Mouse (Mus musculus) limb, embryonic 11.5 days (tissue): ENCODE results near the gene Ugt1a7c. TPM values are rescaled to one million over a fixed set of nuclear protein-coding genes. Genes with fewer than 3 reads are reported as not detected.

Experiments
- ATAC-seq: fragments of 200-750 bp; cut with Nextera tagmentation; 2 replicates; pipeline ENCODE4 v1.8.0; 2017; ENCODE audit warnings: low read depth; ENCODE audit not compliant: insufficient number of reproducible peaks, low FRiP score, low TSS enrichment
- DNase-seq: peaks from one replicate; pipeline ENCODE4 v3.0.0-alpha.2; 2015; ENCODE audit warnings: low spot score
- H3K27ac ChIP-seq: fragments of 300-500 bp; sonication (generic); replicated peaks from 2 replicates; pipeline ENCODE4 v1.5.1; 2014; ENCODE audit warnings: low read depth, mild to moderate bottlenecking, low read length
- H3K27me3 ChIP-seq: fragments of 300-500 bp; sonication (generic); 2 replicates; pipeline ENCODE4 v1.6.1; 2014; ENCODE audit warnings: mild to moderate bottlenecking, low read length, mixed read lengths; ENCODE audit not compliant: control insufficient read depth, insufficient read depth
- H3K36me3 ChIP-seq: fragments of 300-500 bp; sonication (generic); 2 replicates; pipeline ENCODE4 v1.6.1; 2014; ENCODE audit warnings: mild to moderate bottlenecking, low read length, moderate library complexity, mixed read lengths; ENCODE audit not compliant: control insufficient read depth, insufficient read depth
- H3K4me1 ChIP-seq: fragments of 300-500 bp; sonication (generic); 2 replicates; pipeline ENCODE4 v1.6.1; 2014; ENCODE audit warnings: low read length, mixed read lengths; ENCODE audit not compliant: control insufficient read depth, insufficient read depth
- H3K4me2 ChIP-seq: fragments of 300-500 bp; sonication (generic); 2 replicates; pipeline ENCODE4 v1.6.1; 2014; ENCODE audit warnings: low read depth, mild to moderate bottlenecking, moderate library complexity; ENCODE audit not compliant: severe bottlenecking
- H3K4me3 ChIP-seq: fragments of 300-500 bp; sonication (generic); 2 replicates; pipeline ENCODE4 v1.5.1; 2014; ENCODE audit warnings: low read depth, low read length
- H3K9ac ChIP-seq: fragments of 300-500 bp; sonication (generic); 2 replicates; pipeline ENCODE4 v1.6.1; 2014; ENCODE audit warnings: mild to moderate bottlenecking, low read length
- H3K9me3 ChIP-seq: fragments of 300-500 bp; sonication (generic); 2 replicates; pipeline ENCODE4 v1.6.1; 2016; ENCODE audit warnings: low read length; ENCODE audit not compliant: control insufficient read depth
- WGBS: fragments of 180-500 bp; shearing (Covaris S2); extraction: QIAGEN DNeasy Blood & Tissue Kit; methylation state at CpG from one replicate; pipeline ENCODE4 v1.1.7; 2014; 5-methylcytosine and 5-hydroxymethylcytosine counted together
- polyA plus RNA-seq: library from polyadenylated mRNA; unstranded; fragments of >200 nt; fragmentation: Nextera tagmentation; extraction: Ambion mirVana; gene quantifications from 2 replicates; pipeline ENCODE4 v1.2.1, GENCODE M21; 2014

The Ugt1a7c gene
- polyA plus RNA-seq, 1 experiment from 2014 or later, result 0.79 TPM

GRCm38 (mm10) chr1:88186325-88186935 lies 91.6 kb downstream of the Ugt1a7c start:
- Histone ChIP-seq H3K27me3 (no peaks in the 10 kb centered on the region), H3K4me3 (no peak overlapping the region), H3K4me2 (no peak overlapping the region), H3K9ac (no peak overlapping the region), H3K36me3 (no peaks in the 10 kb centered on the region), H3K9me3 (no peaks in the 10 kb centered on the region), H3K4me1 (no peaks in the 10 kb centered on the region), H3K27ac (no peak overlapping the region)
- no peak for DNase-seq
- 87% methylated on average over 5 of the region's 5 CpGs for WGBS
- no peak for ATAC-seq

- no peak overlapping the region for H3K27ac ChIP-seq
- H3K4me2 ChIP-seq, result no peak overlapping the region
- 76% methylated on average over 3 of the region's 3 CpGs for WGBS
- H3K9ac ChIP-seq, result no peak overlapping the region
- no peak for ATAC-seq
- no peaks in the 10 kb centered on the region for H3K27me3 ChIP-seq
- no peak overlapping the region for H3K4me3 ChIP-seq
- no peaks in the 10 kb centered on the region for H3K4me1 ChIP-seq
- no peak for DNase-seq
- H3K36me3 ChIP-seq, result no peaks in the 10 kb centered on the region
- no peaks in the 10 kb centered on the region for H3K9me3 ChIP-seq
Observed at GRCm38 (mm10) chr1:88192136-88192535, 97.3 kb downstream of the Ugt1a7c start.

GRCm38 (mm10) chr1:88195687-88196086 lies 100.8 kb downstream of the Ugt1a7c start:
- Histone ChIP-seq H3K27ac (no peak overlapping the region), H3K9ac (no peak overlapping the region), H3K4me1 (no peaks in the 10 kb centered on the region), H3K36me3 (no peaks in the 10 kb centered on the region), H3K27me3 (no peaks in the 10 kb centered on the region), H3K4me2 (no peak overlapping the region), H3K4me3 (no peak overlapping the region), H3K9me3 (no peaks in the 10 kb centered on the region)
- WGBS, result 86% methylated on average over 1 of the region's 1 CpGs
- ATAC-seq (no peak), DNase-seq (no peak)

GRCm38 (mm10) chr1:88197443-88197842 lies 102.6 kb downstream of the Ugt1a7c start:
- ATAC-seq, result no peak
- H3K4me3 ChIP-seq, result no peak overlapping the region
- no peaks in the 10 kb centered on the region for H3K9me3 ChIP-seq
- no peak overlapping the region for H3K4me2 ChIP-seq
- H3K9ac ChIP-seq, result no peak overlapping the region
- no peaks in the 10 kb centered on the region for H3K27me3 ChIP-seq
- no peaks in the 10 kb centered on the region for H3K36me3 ChIP-seq
- DNase-seq, result no peak
- 76% methylated on average over 3 of the region's 3 CpGs for WGBS
- no peaks in the 10 kb centered on the region for H3K4me1 ChIP-seq
- H3K27ac ChIP-seq, result no peak overlapping the region

- no peak overlapping the region for H3K4me2 ChIP-seq
- 86% methylated on average over 2 of the region's 2 CpGs for WGBS
- no peak overlapping the region for H3K27ac ChIP-seq
- H3K4me3 ChIP-seq, result no peak overlapping the region
- no peaks in the 10 kb centered on the region for H3K27me3 ChIP-seq
- ATAC-seq (no peak), DNase-seq (no peak)
- no peak overlapping the region for H3K9ac ChIP-seq
- H3K36me3 ChIP-seq, result no peaks in the 10 kb centered on the region
- no peaks in the 10 kb centered on the region for H3K9me3 ChIP-seq
- no peaks in the 10 kb centered on the region for H3K4me1 ChIP-seq
Observed at GRCm38 (mm10) chr1:88199996-88200395, 105.1 kb downstream of the Ugt1a7c start.

GRCm38 (mm10) chr1:88200456-88200855 lies 105.6 kb downstream of the Ugt1a7c start, which contains the start of gene Ugt1a2:
Gene Ugt1a2 (plus strand): TSS chr1:88200601.
- H3K4me2 ChIP-seq, result no peak within 1 kb of the TSS
- no peak within 1 kb of the TSS for H3K27ac ChIP-seq
- ATAC-seq (no peak), DNase-seq (no peak)
- H3K9ac ChIP-seq, result no peak within 1 kb of the TSS
- WGBS, result 83% methylated on average over 7 of the region's 7 CpGs
- no peaks in the 10 kb centered on the region for H3K36me3 ChIP-seq
- H3K9me3 ChIP-seq, result no peaks in the 10 kb centered on the region
- H3K4me3 ChIP-seq, result no peak within 1 kb of the TSS
- no peaks in the 10 kb centered on the region for H3K4me1 ChIP-seq
- no peaks in the 10 kb centered on the region for H3K27me3 ChIP-seq

- 6% methylated on average over 61 of the region's 62 CpGs for WGBS
- no peak within 1 kb of the TSS for H3K27ac ChIP-seq
- peak within 1 kb of the TSS; percentile 72 for H3K9ac ChIP-seq
- no peaks in the 10 kb centered on the region for H3K27me3 ChIP-seq
- peak; percentile 97 for ATAC-seq
- no peaks in the 10 kb centered on the region for H3K9me3 ChIP-seq
- H3K4me2 ChIP-seq, result peak within 1 kb of the TSS; percentile 75
- H3K36me3 ChIP-seq, result no peaks in the 10 kb centered on the region
- no peaks in the 10 kb centered on the region for H3K4me1 ChIP-seq
- peak within 1 kb of the TSS; percentile 40 for H3K4me3 ChIP-seq
- peak; percentile 86 for DNase-seq
Observed at GRCm38 (mm10) chr1:88205294-88205922, 110.5 kb downstream of the Ugt1a7c start, which contains the start of gene Dnajb3. Gene Dnajb3 (minus strand): TSS chr1:88205782.

- Histone ChIP-seq H3K36me3 (no peaks in the 10 kb centered on the region), H3K4me2 (no peak overlapping the region), H3K9me3 (peaks cover 7% of the 10 kb centered on the region), H3K9ac (no peak overlapping the region), H3K27me3 (no peaks in the 10 kb centered on the region), H3K27ac (no peak overlapping the region), H3K4me3 (no peak overlapping the region), H3K4me1 (no peaks in the 10 kb centered on the region)
- no peak for DNase-seq
- no peak for ATAC-seq
- WGBS, result 79% methylated on average over 2 of the region's 2 CpGs
Observed at GRCm38 (mm10) chr1:88206843-88207479, 112.1 kb downstream of the Ugt1a7c start.
